Comparison of ENCODE assay signal across 12 mouse cellular contexts in genomic region chr9:112213411-112214255, GRCm38 (mm10). TPM values are rescaled to one million over a fixed set of nuclear protein-coding genes. Genes with fewer than 3 reads are reported as not detected.
DNase-seq lines count a peak whose midpoint lies in the region; ATAC-seq and TF ChIP-seq lines count a peak whose summit lies in the region.
"Had no signal": no experiment of that assay in that cellular context is flagged by ENCODE, and none has a peak within 500 bp of the region (broad histone marks: within the 10 kb centered on the region; RNA-seq: fewer than 3 reads in every experiment).

No protein-coding gene starts in this region.

- ATAC-seq in liver, postnatal 0 days = no peak
- no peak for ATAC-seq in stomach, postnatal 0 days (ENCODE audit: low FRiP score, low TSS enrichment)

- H3K36me3 ChIP-seq in liver, postnatal 0 days (replicated peaks; ENCODE audit: insufficient read depth, low read length) = no peaks in the 10 kb centered on the region
- H3K36me3 ChIP-seq in stomach, postnatal 0 days (ENCODE audit: control insufficient read depth, insufficient read depth, low read length) = no peaks in the 10 kb centered on the region

- H3K4me2 ChIP-seq in liver, postnatal 0 days (ENCODE audit: low read depth, low read length) = no peak overlapping the region
- H3K4me2 ChIP-seq in stomach, postnatal 0 days (replicated peaks; ENCODE audit: low read depth) = no peak overlapping the region

- no peak overlapping the region for H3K9ac ChIP-seq in liver, postnatal 0 days (replicated peaks)
- no peak overlapping the region for H3K9ac ChIP-seq in stomach, postnatal 0 days (ENCODE audit: low read length)

- no peak for TF ChIP-seq POLR2A in embryonic fibroblast, embryonic 13.5 days (IDR thresholded peaks at IDR 0.05; ENCODE audit: low read depth, low read length)

- TF ChIP-seq EP300 in liver, postnatal 0 days (IDR thresholded peaks at IDR 0.05; ENCODE audit: low read depth) = no peak
- TF ChIP-seq EP300 in stomach, postnatal 0 days (optimal IDR thresholded peaks at IDR 0.05) = no peak

- DNase-seq in gastrocnemius, adult 2 months = peak; percentile 58
- no peak for DNase-seq in gastrocnemius, postnatal 4 days (ENCODE audit: low spot score in 2 of 2)
- no peak for DNase-seq in liver, postnatal 0 days
- no peak for DNase-seq in liver
- DNase-seq in stomach, postnatal 0 days (ENCODE audit: low spot score) = no peak
- no peak for DNase-seq in adrenal gland, postnatal 10 days
- DNase-seq in natural killer cell, adult 2 months (ENCODE audit: low spot score in 2 of 2) = no peak
- DNase-seq: heart, postnatal 14 days; layer of hippocampus, adult 9-11 months; right cerebral cortex, postnatal 14 days had no signal

- H3K9me3 ChIP-seq in liver, postnatal 0 days (ENCODE audit: low read length) = no peaks in the 10 kb centered on the region
- H3K9me3 ChIP-seq in stomach, postnatal 0 days (ENCODE audit: control insufficient read depth, low read length) = no peaks in the 10 kb centered on the region

- intact Hi-C loops in gastrocnemius, adult 2 months (cut with DNase I) = no loop called here

- peak overlapping the region; percentile 88 for H3K27ac ChIP-seq in gastrocnemius, adult 2 months
- no peak overlapping the region for H3K27ac ChIP-seq in liver, postnatal 0 days (ENCODE audit: low read depth)
- H3K27ac ChIP-seq in embryonic fibroblast, embryonic 13.5 days (ENCODE audit: insufficient read depth, low read length) = no peak overlapping the region
- no peak overlapping the region for H3K27ac ChIP-seq in stomach, postnatal 0 days (replicated peaks)

- 48% methylated on average over 10 of the region's 10 CpGs for WGBS in liver, postnatal 0 days (ENCODE audit: insufficient replicate concordance)
- 43% methylated on average over 10 of the region's 10 CpGs for WGBS in stomach, postnatal 0 days

- 0 out of 2 replicates have a peak, but pooled peaks cover 3% of the 10 kb centered on the region for H3K4me1 ChIP-seq in liver, postnatal 0 days (ENCODE audit: insufficient read depth)
- no peaks in the 10 kb centered on the region for H3K4me1 ChIP-seq in embryonic fibroblast, embryonic 13.5 days (ENCODE audit: control insufficient read depth, insufficient read depth, low read length)
- no peaks in the 10 kb centered on the region for H3K4me1 ChIP-seq in stomach, postnatal 0 days (replicated peaks; ENCODE audit: control insufficient read depth, insufficient read depth)

- peak; percentile 30; the same call in 1 of the 2 replicates for TF ChIP-seq CTCF in gastrocnemius, adult 2 months (IDR thresholded peaks at IDR 0.05)
- peak; percentile 31 for TF ChIP-seq CTCF in liver, postnatal 0 days (IDR thresholded peaks at IDR 0.05; ENCODE audit: low read depth)
- peak; percentile 13; the same call in 1 of the 2 replicates for TF ChIP-seq CTCF in embryonic fibroblast, embryonic 13.5 days (IDR thresholded peaks at IDR 0.05; ENCODE audit: borderline replicate concordance, insufficient read depth, low read length)
- peak; percentile 46 for TF ChIP-seq CTCF in stomach, postnatal 0 days (IDR thresholded peaks at IDR 0.05; ENCODE audit: low read depth)

- H3K4me3 ChIP-seq in gastrocnemius, adult 2 months = peak overlapping the region; percentile 13; the same call in 1 of the 2 replicates
- H3K4me3 ChIP-seq in liver, postnatal 0 days (ENCODE audit: low read depth, low read length) = no peak overlapping the region
- no peak overlapping the region for H3K4me3 ChIP-seq in embryonic fibroblast, embryonic 13.5 days (ENCODE audit: insufficient read depth, low read length)
- H3K4me3 ChIP-seq in stomach, postnatal 0 days (ENCODE audit: low read depth, low read length) = no peak overlapping the region

- no peaks in the 10 kb centered on the region for H3K27me3 ChIP-seq in liver, postnatal 0 days (ENCODE audit: insufficient read depth, low read length)
- H3K27me3 ChIP-seq in stomach, postnatal 0 days (ENCODE audit: control insufficient read depth, insufficient read depth, low read length) = no peaks in the 10 kb centered on the region

RNA-seq across cellular contexts. Expression of gene Arpp21, which starts 22.1 kb away (rescaled TPM):
- total RNA-seq in gastrocnemius, adult 2 months (2021) = 10 to 100 TPM in 1 of 2 experiments, 1 to 10 TPM in 1; 9.5 to 25.4 TPM
- 10 to 100 TPM; 81.0 to 87.2 TPM for total RNA-seq in gastrocnemius, postnatal 4 days (2021)
- polyA plus RNA-seq in liver, postnatal 0 days (2015; fragmentation: Nextera tagmentation; extraction: Ambion mirVana) = 0.74 and 1.0 TPM in 2 replicates
- polyA plus RNA-seq in embryonic fibroblast, embryonic 13.5 days (2011; ENCODE audit: insufficient read length, low read depth, missing spikeins) = not detected in 2 replicates
- polyA plus RNA-seq in stomach, postnatal 0 days (2015; fragmentation: Nextera tagmentation; extraction: Ambion mirVana) = 1.2 TPM in 2 replicates
- total RNA-seq in adrenal gland, postnatal 10 days (2021) = 1 to 10 TPM; 1.4 to 2.7 TPM
- polyA plus RNA-seq: liver, adult 2 months had no signal
